Mouse (Mus musculus) thymus, postnatal 4 days (tissue): ENCODE data around the gene B9d2.

Source experiments
- DNase-seq: peaks from one replicate; pipeline ENCODE4 v3.0.0; 2021

Gene B9d2

GRCm38 (mm10) chr7:25734991-25735390 lies 54.4 kb downstream of the B9d2 start:
- DNase-seq = no peak
